Comparison of ENCODE assay signal across 11 mouse cellular contexts in the genomic region with DNA sequence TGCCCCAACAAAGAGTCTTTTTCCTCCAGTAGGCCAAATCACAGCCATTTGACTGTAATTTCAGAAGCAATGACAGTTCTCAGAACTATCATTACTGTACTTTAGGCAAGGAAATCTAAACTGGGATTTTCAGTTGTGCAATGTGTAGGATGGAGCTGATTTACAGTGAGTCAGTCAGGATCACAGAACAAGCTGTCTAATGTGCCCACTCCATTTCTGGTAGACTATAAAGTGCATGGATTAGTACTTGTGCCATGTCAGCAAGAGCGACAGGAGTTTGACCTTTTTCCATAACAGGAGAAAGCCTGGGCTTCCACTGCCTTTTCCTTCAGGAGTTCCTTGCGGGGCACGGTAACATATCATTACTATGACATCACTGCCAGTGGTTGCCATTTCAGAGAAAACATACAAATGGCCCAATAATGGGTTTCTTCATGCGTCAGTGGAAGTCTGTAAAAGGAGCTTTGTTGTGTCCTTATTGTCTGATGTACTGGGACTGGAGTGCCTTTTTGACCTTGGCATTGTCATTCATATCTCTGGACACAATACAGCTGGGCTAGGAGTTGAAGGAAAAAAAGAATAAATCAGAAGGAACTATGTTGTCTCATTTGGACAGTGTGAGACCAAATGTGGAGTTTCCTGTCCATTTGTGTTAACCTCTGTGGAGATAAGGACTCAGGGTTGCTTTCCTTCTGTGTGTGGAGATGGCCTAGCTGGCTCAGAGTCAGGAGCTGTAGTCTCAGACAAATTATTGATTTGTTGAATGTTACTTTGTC.
A peak's percentile ranks its signal among the peaks of the same experiment; 100 is the strongest.
DNase-seq lines count a peak whose midpoint lies in the region; ATAC-seq and TF ChIP-seq lines count a peak whose summit lies in the region.
"Had no signal": no experiment of that assay in that cellular context is flagged by ENCODE, and none has a peak within 500 bp of the region (broad histone marks: within the 10 kb centered on the region; RNA-seq: fewer than 3 reads in every experiment).

No protein-coding gene starts in this region.

- H3K4me2 ChIP-seq in liver, embryonic 16.5 days (ENCODE audit: low read depth, low read length), result no peak overlapping the region

- H3K4me1 ChIP-seq in liver, adult 2 months (ENCODE audit: control insufficient read depth, insufficient read depth, low read length), result no peaks in the 10 kb centered on the region
- H3K4me1 ChIP-seq in liver, embryonic 16.5 days (ENCODE audit: control insufficient read depth, low read depth, low read length), result no peaks in the 10 kb centered on the region
- H3K4me1 ChIP-seq: megakaryocyte, embryonic 14.5 days had no signal

- intact Hi-C loops in left cerebral cortex, adult 2 months (cut with DNase I), result no loop called here

- H3K9ac ChIP-seq in liver, adult 2 months (ENCODE audit: low read depth, low read length), result no peak overlapping the region
- no peak overlapping the region for H3K9ac ChIP-seq in liver, embryonic 16.5 days (ENCODE audit: low read depth, low read length)

- no peaks in the 10 kb centered on the region for H3K79me2 ChIP-seq in liver, adult 2 months (ENCODE audit: control insufficient read depth, insufficient read depth, low read length)

- ATAC-seq in liver, embryonic 16.5 days (ENCODE audit: low read depth), result peak; percentile 67
- ATAC-seq: activated CD4-positive, CD25-positive, alpha-beta regulatory T cell, adult 4 months had no signal

- H3K27ac ChIP-seq in liver, adult 2 months (replicated peaks; ENCODE audit: insufficient read depth, low read depth, low read length), result no peak overlapping the region
- no peak overlapping the region for H3K27ac ChIP-seq in liver, embryonic 16.5 days (ENCODE audit: low read length)
- no peak overlapping the region for H3K27ac ChIP-seq in left cerebral cortex, adult 2 months

- peak; percentile 28 for DNase-seq in adrenal gland, adult 2 months
- DNase-seq in adrenal gland, postnatal 25 days, result no peak
- DNase-seq in liver, adult 2 months (ENCODE audit: extremely low read depth, low read depth, low spot score), result peak; percentile 3
- DNase-seq in liver, result no peak
- DNase-seq in kidney, adult 11 months, result peak; percentile 71
- no peak for DNase-seq in left cerebral cortex, adult 2 months (ENCODE audit: extremely low spot score in 1 of 2, low spot score in 2 of 2)
- no peak for DNase-seq in urinary bladder, postnatal 14 days (ENCODE audit: low spot score)
- DNase-seq: gastrocnemius, postnatal 10 days had no signal

- H3K9me3 ChIP-seq in liver, embryonic 16.5 days (replicated peaks; ENCODE audit: control insufficient read depth, low read length), result no peaks in the 10 kb centered on the region
- H3K9me3 ChIP-seq: megakaryocyte, embryonic 14.5 days had no signal

- no peak overlapping the region for H3K4me3 ChIP-seq in liver, adult 2 months (ENCODE audit: insufficient read depth, low read depth, low read length)
- H3K4me3 ChIP-seq in liver, embryonic 16.5 days (ENCODE audit: low read depth, low read length), result no peak overlapping the region
- H3K4me3 ChIP-seq in left cerebral cortex, adult 2 months, result no peak overlapping the region
- H3K4me3 ChIP-seq: megakaryocyte, embryonic 14.5 days had no signal

- no peak for TF ChIP-seq POLR2A in liver, adult 2 months (IDR thresholded peaks at IDR 0.05; ENCODE audit: extremely low read depth, insufficient read depth, low read length)

- TF ChIP-seq CTCF in liver, adult 2 months (IDR thresholded peaks at IDR 0.05; ENCODE audit: low read depth, low read length), result no peak
- TF ChIP-seq CTCF in left cerebral cortex, adult 2 months (IDR thresholded peaks at IDR 0.05), result no peak

- WGBS in liver, adult 2 months, result 85% methylated on average over 4 of the region's 4 CpGs
- WGBS in liver, embryonic 16.5 days (ENCODE audit: insufficient replicate concordance), result 47% methylated on average over 4 of the region's 4 CpGs

- H3K36me3 ChIP-seq in liver, adult 2 months (ENCODE audit: control insufficient read depth, insufficient read depth, low read length), result no peaks in the 10 kb centered on the region
- no peaks in the 10 kb centered on the region for H3K36me3 ChIP-seq in liver, embryonic 16.5 days (ENCODE audit: control insufficient read depth, insufficient read depth)

- H3K27me3 ChIP-seq in liver, adult 2 months (ENCODE audit: control insufficient read depth, insufficient read depth, low read length), result no peaks in the 10 kb centered on the region
- H3K27me3 ChIP-seq in liver, embryonic 16.5 days (ENCODE audit: control insufficient read depth, insufficient read depth, low read depth, low read length), result no peaks in the 10 kb centered on the region
- H3K27me3 ChIP-seq: megakaryocyte, embryonic 14.5 days had no signal

Comparison
In these comparisons a context has a peak if more than half of its experiments do, and no peak if none do; other contexts are left out.
1. DNase-seq: peak in adrenal gland, adult 2 months (single experiment), liver, adult 2 months (single experiment) and kidney, adult 11 months (single experiment); none in adrenal gland, postnatal 25 days (single experiment), liver (single experiment), left cerebral cortex, adult 2 months (0 of 2) and urinary bladder, postnatal 14 days (single experiment).